Mouse (Mus musculus) CH12.LX (cell line): ENCODE results near the gene Cep41. TPM values are rescaled to one million over a fixed set of nuclear protein-coding genes. Genes with fewer than 3 reads are reported as not detected.

Source experiments
- DNase-seq: peaks from one replicate; pipeline ENCODE4 v3.0.0-alpha.2; 2013; ENCODE audit errors: extremely low read depth
- H3K27ac ChIP-seq: 2 replicates; pipeline ENCODE4 v1.5.1; 2012; ENCODE audit warnings: low read depth, mild to moderate bottlenecking, control low read depth, moderate library complexity; ENCODE audit not compliant: insufficient read depth
- H3K27me3 ChIP-seq: replicated peaks from 2 replicates; pipeline ENCODE3; 2012; ENCODE audit warnings: inconsistent platforms
- H3K36me3 ChIP-seq, 2 experiments: replicated peaks in 1 of 2; 2 replicates each; pipeline versions ENCODE3 to v1.6.1; 2012; ENCODE audit warnings: inconsistent platforms in 1 of 2, low read length in 1 of 2, mild to moderate bottlenecking in 1 of 2, mixed read lengths in 1 of 2, moderate library complexity in 1 of 2; ENCODE audit not compliant: control insufficient read depth in 1 of 2, insufficient read depth in 1 of 2
- H3K4me1 ChIP-seq, 2 experiments: 2 replicates each; pipeline ENCODE4 v1.6.1; 2012; ENCODE audit warnings: inconsistent platforms in 1 of 2, moderate library complexity in 1 of 2; ENCODE audit not compliant: insufficient read depth in 2 of 2, control insufficient read depth in 1 of 2
- H3K4me2 ChIP-seq: 2 replicates; pipeline ENCODE4 v1.6.1; 2012; ENCODE audit warnings: low read depth, mild to moderate bottlenecking, control low read depth; ENCODE audit not compliant: poor library complexity, insufficient read depth, severe bottlenecking
- H3K4me3 ChIP-seq, 3 experiments: fragments of 150-350 bp in 1 of 3; sonication (generic) in 1 of 3; replicated peaks in 1 of 3; 2 replicates each; pipeline versions ENCODE3 to v1.5.1; 2011 to 2012; ENCODE audit warnings: low read depth in 2 of 3, low read length in 2 of 3, mild to moderate bottlenecking in 2 of 3, moderate library complexity in 2 of 3, control low read depth in 1 of 3, improper control_type of control experiment in 1 of 3, inconsistent platforms in 1 of 3, mixed read lengths in 1 of 3; ENCODE audit not compliant: poor library complexity in 1 of 3
- H3K79me2 ChIP-seq: replicated peaks from 2 replicates; pipeline ENCODE4 v1.6.1; 2012; ENCODE audit warnings: mild to moderate bottlenecking, moderate library complexity; ENCODE audit not compliant: control insufficient read depth, poor library complexity, insufficient read depth, severe bottlenecking; ENCODE audit errors: extremely low read depth
- H3K9ac ChIP-seq: 2 replicates; pipeline ENCODE4 v1.6.1; 2012; ENCODE audit warnings: low read depth, mild to moderate bottlenecking, control low read depth, moderate library complexity; ENCODE audit not compliant: insufficient read depth
- H3K9me3 ChIP-seq: replicated peaks from 2 replicates; pipeline ENCODE3; 2012; ENCODE audit warnings: low read length, inconsistent platforms, mixed read lengths
- BHLHE40 ChIP-seq: IDR thresholded peaks from 2 replicates; pipeline ENCODE4 v1.6.1; 2011; ENCODE audit warnings: mild to moderate bottlenecking, low read depth, low read length, improper control_type of control experiment
- CHD1 ChIP-seq: IDR thresholded peaks from 2 replicates; pipeline ENCODE4 v1.6.1; 2012; ENCODE audit warnings: low read depth, low read length, improper control_type of control experiment, inconsistent platforms
- CHD2 ChIP-seq: IDR thresholded peaks from 2 replicates; pipeline ENCODE4 v1.6.1; 2011; ENCODE audit warnings: low read length, improper control_type of control experiment
- CTCF ChIP-seq, 2 experiments: IDR thresholded peaks in 1 of 2; conservative IDR thresholded peaks in 1 of 2; 2 replicates each; pipeline ENCODE4 v1.5.1; 2011 to 2012; ENCODE audit warnings: low read depth in 2 of 2, low read length in 2 of 2, improper control_type of control experiment in 1 of 2, inconsistent platforms in 1 of 2, mild to moderate bottlenecking in 1 of 2, moderate library complexity in 1 of 2
- E2F4 ChIP-seq: IDR thresholded peaks from 2 replicates; pipeline ENCODE4 v1.6.1; 2011; ENCODE audit warnings: low read depth, low read length, improper control_type of control experiment; ENCODE audit not compliant: insufficient replicate concordance
- ELF1 ChIP-seq: IDR thresholded peaks from 2 replicates; pipeline ENCODE4 v1.6.1; 2014; ENCODE audit warnings: low read depth, mild to moderate bottlenecking, inconsistent platforms, low read length, improper control_type of control experiment
- EP300 ChIP-seq: IDR thresholded peaks from 2 replicates; pipeline ENCODE4 v1.6.1; 2011; ENCODE audit warnings: low read length, improper control_type of control experiment
- ETS1 ChIP-seq: conservative IDR thresholded peaks from 2 replicates; pipeline ENCODE4 v1.6.1; 2012; ENCODE audit warnings: low read depth, mild to moderate bottlenecking, inconsistent platforms, low read length, improper control_type of control experiment, moderate library complexity
- GABPA ChIP-seq: IDR thresholded peaks from 2 replicates; pipeline ENCODE4 v1.6.1; 2012; ENCODE audit warnings: low read depth, low read length, improper control_type of control experiment, inconsistent platforms; ENCODE audit not compliant: insufficient replicate concordance
- HCFC1 ChIP-seq: IDR thresholded peaks from 2 replicates; pipeline ENCODE4 v1.6.1; 2012; ENCODE audit warnings: low read depth, mild to moderate bottlenecking, inconsistent platforms, low read length, improper control_type of control experiment
- IRF4 ChIP-seq: IDR thresholded peaks from 2 replicates; pipeline ENCODE4 v1.6.1; 2014; ENCODE audit warnings: low read depth, mild to moderate bottlenecking, inconsistent platforms, low read length, improper control_type of control experiment
- JUN ChIP-seq: IDR thresholded peaks from 2 replicates; pipeline ENCODE4 v1.6.1; 2011; ENCODE audit warnings: low read depth, mild to moderate bottlenecking, low read length, improper control_type of control experiment, moderate library complexity; ENCODE audit not compliant: insufficient read depth
- JUND ChIP-seq: conservative IDR thresholded peaks from 2 replicates; pipeline ENCODE4 v1.6.1; 2011; ENCODE audit warnings: low read depth, low read length, improper control_type of control experiment
- KAT2A ChIP-seq: IDR thresholded peaks from 2 replicates; pipeline ENCODE4 v1.6.1; 2012; ENCODE audit warnings: low read length, improper control_type of control experiment, inconsistent platforms; ENCODE audit not compliant: insufficient replicate concordance
- MAFK ChIP-seq: IDR thresholded peaks from 2 replicates; pipeline ENCODE4 v1.6.1; 2011; ENCODE audit warnings: low read length, improper control_type of control experiment; ENCODE audit not compliant: insufficient replicate concordance
- MAZ ChIP-seq: IDR thresholded peaks from 2 replicates; pipeline ENCODE4 v1.6.1; 2012; ENCODE audit warnings: low read depth, mild to moderate bottlenecking, inconsistent platforms, low read length, improper control_type of control experiment, moderate library complexity
- MEF2A ChIP-seq: IDR thresholded peaks from 2 replicates; pipeline ENCODE4 v1.6.1; 2014; ENCODE audit warnings: low read depth, mild to moderate bottlenecking, inconsistent platforms, low read length, improper control_type of control experiment, borderline replicate concordance
- MYC ChIP-seq: IDR thresholded peaks from 2 replicates; pipeline ENCODE4 v1.6.1; 2011; ENCODE audit warnings: low read depth, mild to moderate bottlenecking, improper control_type of control experiment, low read length
- NELFE ChIP-seq: IDR thresholded peaks from 2 replicates; pipeline ENCODE4 v1.6.1; 2011; ENCODE audit warnings: low read depth, low read length, improper control_type of control experiment
- NRF1 ChIP-seq: IDR thresholded peaks from 2 replicates; pipeline ENCODE4 v1.6.1; 2014; ENCODE audit warnings: low read depth, mild to moderate bottlenecking, inconsistent platforms, low read length, improper control_type of control experiment, moderate library complexity
- POLR2A ChIP-seq: IDR thresholded peaks from 2 replicates; pipeline ENCODE4 v1.6.1; 2011; ENCODE audit warnings: low read depth, mild to moderate bottlenecking, improper control_type of control experiment, low read length
- RAD21 ChIP-seq: IDR thresholded peaks from 2 replicates; pipeline ENCODE4 v1.6.1; 2011; ENCODE audit warnings: low read depth, mild to moderate bottlenecking, low read length, improper control_type of control experiment, moderate library complexity
- RCOR1 ChIP-seq: conservative IDR thresholded peaks from 2 replicates; pipeline ENCODE4 v1.6.1; 2012; ENCODE audit warnings: low read depth, mild to moderate bottlenecking, inconsistent platforms, low read length, improper control_type of control experiment
- SIN3A ChIP-seq: IDR thresholded peaks from 2 replicates; pipeline ENCODE4 v1.6.1; 2012; ENCODE audit warnings: low read length, improper control_type of control experiment, inconsistent platforms
- SMC3 ChIP-seq: IDR thresholded peaks from 2 replicates; pipeline ENCODE4 v1.6.1; 2011; ENCODE audit warnings: low read depth, low read length, improper control_type of control experiment
- TBP ChIP-seq: conservative IDR thresholded peaks from 2 replicates; pipeline ENCODE4 v1.6.1; 2011; ENCODE audit warnings: low read depth, low read length, improper control_type of control experiment
- TCF12 ChIP-seq: IDR thresholded peaks from 2 replicates; pipeline ENCODE4 v1.6.1; 2014; ENCODE audit warnings: low read depth, mild to moderate bottlenecking, inconsistent platforms, low read length, improper control_type of control experiment
- UBTF ChIP-seq: IDR thresholded peaks from 2 replicates; pipeline ENCODE4 v1.6.1; 2012; ENCODE audit warnings: low read depth, mild to moderate bottlenecking, inconsistent platforms, low read length, improper control_type of control experiment, moderate library complexity
- USF1 ChIP-seq: IDR thresholded peaks from 2 replicates; pipeline ENCODE4 v1.6.1; 2014; ENCODE audit warnings: low read depth, mild to moderate bottlenecking, inconsistent platforms, low read length, improper control_type of control experiment
- USF2 ChIP-seq: conservative IDR thresholded peaks from 2 replicates; pipeline ENCODE4 v1.6.1; 2011; ENCODE audit warnings: low read depth, low read length, improper control_type of control experiment
- ZC3H11A ChIP-seq: IDR thresholded peaks from 2 replicates; pipeline ENCODE4 v1.6.1; 2012; ENCODE audit warnings: low read depth, mild to moderate bottlenecking, inconsistent platforms, low read length, improper control_type of control experiment
- ZMIZ1 ChIP-seq: IDR thresholded peaks from 2 replicates; pipeline ENCODE4 v1.6.1; 2012; ENCODE audit warnings: low read depth, mild to moderate bottlenecking, inconsistent platforms, low read length, improper control_type of control experiment
- ZNF384 ChIP-seq: IDR thresholded peaks from 2 replicates; pipeline ENCODE4 v1.6.1; 2012; ENCODE audit warnings: low read depth, low read length, improper control_type of control experiment, inconsistent platforms
- dilution Hi-C: fragments of 300-500 bp; cut with MboI; formaldehyde crosslinking; loops from 2 replicates; pipeline ENCODE4 v1.14.3; 2020; ENCODE audit warnings: low sequenced_read_pairs; ENCODE audit not compliant: extremely low pct_unique_long_range_greater_than_20kb, extremely low pct_ligation_motif_present
- in situ Hi-C: fragments of 300-500 bp; cut with MboI; formaldehyde crosslinking; loops from 3 replicates; pipeline ENCODE4 v1.14.3; 2019; ENCODE audit warnings: low sequenced_read_pairs, low pct_ligation_motif_present, low pct_unique_long_range_greater_than_20kb, mixed read lengths
- polyA plus RNA-seq: library from polyadenylated mRNA; unstranded; fragments of >175 nt; gene quantifications from 2 replicates; pipeline ENCODE4 v1.2.1, GENCODE M21; 2012; ENCODE audit warnings: low read depth; ENCODE audit not compliant: insufficient read length
- total RNA-seq, 2 experiments: library from RNA; depleted of rRNA; stranded (reverse); fragments of 300-350 nt in 1 of 2; fragments of >200 nt in 1 of 2; gene quantifications; 2 replicates each; pipeline ENCODE4 v1.2.3; 2012 to 2014

The Cep41 gene
- total and polyA plus RNA-seq, 3 experiments: 4.2 to 11.4 (median 8.7) TPM

- dilution Hi-C loops: no loop called here
These were observed 19.6 kb downstream of the Cep41 start for GRCm38 (mm10) chr6:30673764-30674561.

GRCm38 (mm10) chr6:30671696-30672095 lies 21.9 kb downstream of the Cep41 start:
- H3K4me1 ChIP-seq: peaks cover 9 to 16% of the 10 kb centered on the region in 2 experiments
- H3K79me2 ChIP-seq: no peaks in the 10 kb centered on the region
- in situ Hi-C loops (no loop called here), dilution Hi-C loops (no loop called here)
- DNase-seq: peak; percentile 48
- H3K4me2 ChIP-seq: peak overlapping the region; percentile 16; the same call in 1 of the 2 replicates
- H3K27ac ChIP-seq: no peak overlapping the region
- no peaks in the 10 kb centered on the region for H3K27me3 ChIP-seq
- no peaks in the 10 kb centered on the region for H3K36me3 ChIP-seq
- no peaks in the 10 kb centered on the region for H3K9me3 ChIP-seq
- H3K9ac ChIP-seq: no peak overlapping the region
- H3K4me3 ChIP-seq: no peak overlapping the region
- TF ChIP-seq CHD2: peak; percentile 70
- peak; percentile 21; the same call in 1 of the 2 replicates for TF ChIP-seq TCF12
- TF ChIP-seq GABPA: no peak
- TF ChIP-seq JUND: no peak
- TF ChIP-seq CHD1: no peak
- TF ChIP-seq MAZ: no peak
- TF ChIP-seq POLR2A: no peak
- TF ChIP-seq UBTF: no peak
- no peak; the same call in 1 of the 2 replicates for TF ChIP-seq RAD21
- peak; percentile 52; the same call in 1 of the 2 replicates for TF ChIP-seq EP300
- TF ChIP-seq SIN3A: no peak
- TF ChIP-seq JUN: no peak
- TF ChIP-seq ZMIZ1: no peak
- no peak for TF ChIP-seq ELF1
- no peak for TF ChIP-seq KAT2A
- TF ChIP-seq NELFE: no peak
- TF ChIP-seq MAFK: 0 out of 2 replicates have a peak, but pooled peaks have one; percentile 49
- TF ChIP-seq CTCF (conservative IDR thresholded peaks at IDR 0.05 in 1 of 2, IDR thresholded peaks at IDR 0.05 in 1 of 2; ENCODE audit: low read depth in 2 of 2, low read length in 2 of 2): no peak
- TF ChIP-seq NRF1: no peak
- TF ChIP-seq IRF4: no peak
- TF ChIP-seq ETS1: no peak
- 0 out of 2 replicates have a peak, but pooled peaks have one; percentile 40 for TF ChIP-seq MEF2A
- peak; percentile 16; the same call in 1 of the 2 replicates for TF ChIP-seq BHLHE40
- no peak for TF ChIP-seq USF2
- no peak for TF ChIP-seq RCOR1

More at GRCm38 (mm10) chr6:30673764-30674561, 19.6 kb downstream of the Cep41 start:
- H3K4me2 ChIP-seq: no peak overlapping the region
- no peak for TF ChIP-seq USF1
- no peak for TF ChIP-seq GABPA
- no peak for TF ChIP-seq MEF2A
- no peak for TF ChIP-seq MAZ
- no peak for TF ChIP-seq TBP
- TF ChIP-seq UBTF: no peak
- TF ChIP-seq ZNF384: no peak
- TF ChIP-seq JUN: no peak
- TF ChIP-seq SMC3: no peak
- no peak for TF ChIP-seq ELF1
- no peak for TF ChIP-seq KAT2A
- no peak for TF ChIP-seq POLR2A
- TF ChIP-seq MYC: no peak
- TF ChIP-seq E2F4: no peak
- TF ChIP-seq HCFC1: no peak
- TF ChIP-seq ZMIZ1: no peak
- no peak for TF ChIP-seq ZC3H11A
- no peak overlapping the region for H3K27ac ChIP-seq
- no peak overlapping the region for H3K4me3 ChIP-seq
- no peaks in the 10 kb centered on the region for H3K79me2 ChIP-seq
- peaks cover 7 to 16% of the 10 kb centered on the region in 2 experiments for H3K4me1 ChIP-seq
- in situ Hi-C loops: no loop called here
- DNase-seq: no peak
- H3K9me3 ChIP-seq: no peaks in the 10 kb centered on the region
- peaks cover 0 to 8% of the 10 kb centered on the region in 2 experiments for H3K36me3 ChIP-seq
- H3K9ac ChIP-seq: no peak overlapping the region
- no peaks in the 10 kb centered on the region for H3K27me3 ChIP-seq
